Mouse (Mus musculus): ENCODE data around the gene Grb7.

DNA sequence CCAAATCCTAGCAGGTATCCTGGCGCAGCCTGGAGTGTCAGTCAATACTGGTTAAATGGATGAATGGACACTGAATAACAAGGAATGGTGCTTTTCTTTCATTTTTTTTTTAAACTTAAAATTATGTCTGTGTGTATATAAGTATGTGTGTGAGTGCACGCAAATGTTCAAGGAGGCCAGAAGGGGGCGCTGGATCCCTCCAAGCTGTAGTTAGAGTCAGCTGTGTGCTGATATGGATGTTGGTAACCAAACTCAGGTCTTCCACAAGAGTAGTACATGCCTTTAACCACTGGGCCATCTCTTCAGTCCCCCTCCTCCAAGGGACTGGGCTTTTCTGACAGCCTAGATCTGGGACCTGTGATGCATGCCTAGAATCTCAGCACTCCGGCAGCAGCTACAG, 9.3 kb downstream of the Grb7 start:
- TF ChIP-seq NELFE (IDR thresholded peaks at IDR 0.05; ENCODE audit: low read depth, low read length), result no peak
- TF ChIP-seq EP300 (IDR thresholded peaks at IDR 0.05; ENCODE audit: low read length), result no peak
- TF ChIP-seq POLR2A (IDR thresholded peaks at IDR 0.05; ENCODE audit: low read depth, low read length), result no peak
- no peak for TF ChIP-seq MYC (IDR thresholded peaks at IDR 0.05; ENCODE audit: low read depth, low read length)
- TF ChIP-seq CTCF (conservative IDR thresholded peaks at IDR 0.05 in 1 of 2, IDR thresholded peaks at IDR 0.05 in 1 of 2; ENCODE audit: low read depth in 2 of 2, low read length in 2 of 2), result peak; percentile 25 to 63; a peak in 3 of 4 replicates
- no peak for TF ChIP-seq HCFC1 (IDR thresholded peaks at IDR 0.05; ENCODE audit: low read depth, low read length)
